Mouse (Mus musculus) small intestine, adult 2 months (tissue): ENCODE results near the gene Bbs9. TPM values are rescaled to one million over a fixed set of nuclear protein-coding genes. Genes with fewer than 3 reads are reported as not detected.
A peak's percentile ranks its signal among the peaks of the same experiment; 100 is the strongest.

Experiments used
- H3K27ac ChIP-seq: fragments of 200-500 bp; 2 replicates; pipeline ENCODE4 v1.5.1; 2012; ENCODE audit warnings: low read depth, low read length, control low read depth, inconsistent platforms; ENCODE audit not compliant: insufficient read depth
- H3K27me3 ChIP-seq: fragments of 200-500 bp; 2 replicates; pipeline ENCODE4 v1.6.1; 2012; ENCODE audit warnings: mild to moderate bottlenecking, moderate library complexity, low read length, inconsistent platforms; ENCODE audit not compliant: control insufficient read depth, insufficient read depth
- H3K36me3 ChIP-seq: fragments of 200-500 bp; 2 replicates; pipeline ENCODE4 v1.6.1; 2012; ENCODE audit warnings: mild to moderate bottlenecking, low read length, control low read depth, inconsistent platforms; ENCODE audit not compliant: control insufficient read depth, insufficient read depth
- H3K4me1 ChIP-seq: fragments of 200-500 bp; 2 replicates; pipeline ENCODE4 v1.6.1; 2012; ENCODE audit warnings: low read length, inconsistent platforms, mixed read lengths; ENCODE audit not compliant: control insufficient read depth, insufficient read depth, insufficient read length
- H3K4me3 ChIP-seq: fragments of 200-500 bp; 2 replicates; pipeline ENCODE4 v1.5.1; 2012; ENCODE audit warnings: low read depth, mild to moderate bottlenecking, control low read depth, inconsistent platforms, low read length, moderate library complexity
- CTCF ChIP-seq: fragments of 200-500 bp; IDR thresholded peaks from 2 replicates; pipeline ENCODE4 v1.5.1; 2012; ENCODE audit warnings: low read depth, mild to moderate bottlenecking, control low read depth, inconsistent platforms, low read length, moderate library complexity, mixed read lengths; ENCODE audit not compliant: insufficient replicate concordance, insufficient read length; ENCODE audit errors: extremely low read depth
- POLR2A ChIP-seq: fragments of 200-500 bp; IDR thresholded peaks from 2 replicates; pipeline ENCODE4 v1.6.1; 2012; ENCODE audit warnings: low read depth, mild to moderate bottlenecking, control low read depth, inconsistent platforms, low read length, moderate library complexity
- WGBS: fragments of 180-500 bp; shearing (Covaris S2); methylation state at CpG from one replicate; pipeline ENCODE4 v1.1.7; 2018; 5-methylcytosine and 5-hydroxymethylcytosine counted together
- polyA plus RNA-seq: library from polyadenylated mRNA; depleted of rRNA; stranded (reverse); fragments of >200 nt; gene quantifications from 2 replicates; pipeline ENCODE4 v1.2.3, GENCODE M21; 2012

The Bbs9 gene
- polyA plus RNA-seq, 1 experiment, result 5.4 TPM

DNA sequence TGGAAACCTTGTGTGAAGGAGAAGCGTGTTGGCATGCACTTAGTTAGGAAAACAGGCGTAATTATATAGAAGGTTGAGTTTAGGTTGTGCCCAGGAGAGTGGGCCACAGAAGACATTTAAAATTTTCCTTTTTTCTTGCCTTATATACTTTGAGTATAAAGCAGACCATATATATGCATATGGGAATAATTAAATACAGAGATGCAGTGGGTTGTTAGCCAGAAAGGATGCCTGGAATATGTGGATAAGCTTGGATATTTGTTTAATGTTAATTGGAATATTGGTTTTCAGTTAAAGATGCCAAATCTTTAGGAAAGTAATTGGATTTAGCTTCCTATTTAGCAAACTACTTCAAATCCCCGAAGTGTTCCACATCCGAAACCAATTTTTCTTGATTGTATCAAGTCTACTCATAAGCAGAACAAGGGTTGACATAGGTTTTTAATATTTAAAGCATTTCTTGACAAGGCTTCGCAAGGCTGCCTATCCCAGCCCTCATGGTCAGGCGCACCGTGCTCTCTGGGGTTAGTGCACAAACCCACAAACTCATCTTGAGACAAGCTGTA lies 221.4 kb downstream of the Bbs9 start:
- H3K27me3 ChIP-seq, result no peaks in the 10 kb centered on the region
- no peak for TF ChIP-seq CTCF
- TF ChIP-seq POLR2A, result no peak
- no peak overlapping the region for H3K27ac ChIP-seq
- H3K4me3 ChIP-seq, result no peak overlapping the region
- no peaks in the 10 kb centered on the region for H3K4me1 ChIP-seq
- no peaks in the 10 kb centered on the region for H3K36me3 ChIP-seq
- WGBS, result 95% methylated on average over 7 of the region's 7 CpGs

DNA sequence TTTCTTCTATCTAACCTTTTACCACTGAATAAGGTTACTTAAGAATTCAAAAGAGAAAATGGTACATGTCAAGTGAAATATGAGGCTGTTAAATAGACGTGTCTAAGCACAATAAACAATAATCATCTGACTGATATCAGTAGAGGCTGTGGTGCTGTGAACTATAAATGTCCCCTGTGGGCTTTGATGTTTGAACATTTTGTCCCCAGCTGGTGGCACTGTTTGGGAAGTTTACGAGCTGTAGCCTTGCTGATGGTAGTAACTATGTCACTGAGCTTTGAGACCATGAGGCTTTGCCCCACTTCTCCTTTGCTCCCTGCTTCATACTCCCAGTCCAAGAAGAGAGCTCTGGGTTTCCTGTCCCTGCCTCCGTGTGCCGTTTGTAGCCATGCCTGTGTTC lies 222.3 kb downstream of the Bbs9 start:
- Histone ChIP-seq H3K4me3 (no peak overlapping the region), H3K36me3 (no peaks in the 10 kb centered on the region), H3K27ac (no peak overlapping the region), H3K4me1 (no peaks in the 10 kb centered on the region), H3K27me3 (no peaks in the 10 kb centered on the region)
- WGBS, result 53% methylated on average over 4 of the region's 4 CpGs
- TF ChIP-seq CTCF, result no peak
- TF ChIP-seq POLR2A, result no peak

DNA sequence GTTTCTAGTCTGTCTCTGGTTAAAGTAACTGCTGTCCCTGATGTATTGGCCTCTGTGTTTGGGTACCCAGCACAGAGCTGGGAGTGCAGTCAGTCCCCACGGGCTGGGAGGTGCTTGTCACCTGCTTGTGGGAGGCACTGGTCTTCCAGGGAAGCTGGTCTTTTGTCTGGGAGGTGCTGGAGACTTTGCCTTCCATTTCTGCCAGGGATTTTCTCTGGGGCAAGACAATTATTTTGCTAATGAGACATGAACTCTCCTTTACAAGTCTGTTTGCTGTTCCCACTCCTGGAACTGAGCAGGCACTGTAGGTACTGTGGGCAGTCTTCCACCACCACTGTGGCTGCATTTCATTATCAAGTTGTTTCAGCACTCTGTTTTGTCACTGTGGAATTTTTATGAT lies 223.0 kb downstream of the Bbs9 start:
- H3K4me3 ChIP-seq, result no peak overlapping the region
- WGBS, result 32% methylated on average over 1 of the region's 1 CpGs
- no peaks in the 10 kb centered on the region for H3K36me3 ChIP-seq
- H3K27me3 ChIP-seq, result no peaks in the 10 kb centered on the region
- no peaks in the 10 kb centered on the region for H3K4me1 ChIP-seq
- TF ChIP-seq POLR2A, result no peak
- TF ChIP-seq CTCF, result no peak
- H3K27ac ChIP-seq, result no peak overlapping the region

DNA sequence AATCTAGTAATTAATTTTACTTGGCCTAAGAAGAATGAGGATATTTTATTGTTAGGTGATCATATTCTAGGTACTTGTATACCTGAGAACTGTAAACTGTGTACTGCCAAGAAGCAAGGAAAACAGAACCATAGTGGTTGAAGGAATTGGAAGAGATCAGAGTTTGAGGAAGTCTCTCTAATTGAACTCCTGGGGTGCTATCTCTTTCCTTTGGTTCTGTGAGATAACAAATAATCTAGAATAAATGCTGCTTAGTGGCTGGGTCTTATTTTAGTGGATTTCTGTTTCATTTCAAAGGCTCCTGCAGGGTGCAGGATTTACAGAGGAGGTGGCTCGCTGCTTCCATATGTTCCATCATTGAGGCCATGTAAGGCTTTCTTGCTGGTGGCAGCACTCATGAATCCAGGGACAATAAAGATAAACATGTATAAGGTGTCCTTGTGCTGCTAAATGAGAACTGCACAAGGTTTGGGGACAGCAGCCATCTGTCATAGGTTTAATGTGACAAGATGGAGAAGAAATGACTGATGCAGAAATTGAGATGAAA lies 226.6 kb downstream of the Bbs9 start:
- Histone ChIP-seq H3K36me3 (no peaks in the 10 kb centered on the region), H3K4me3 (no peak overlapping the region), H3K27me3 (no peaks in the 10 kb centered on the region), H3K4me1 (no peaks in the 10 kb centered on the region), H3K27ac (no peak overlapping the region)
- 86% methylated on average over 1 of the region's 1 CpGs for WGBS
- TF ChIP-seq CTCF (no peak), POLR2A (no peak)

DNA sequence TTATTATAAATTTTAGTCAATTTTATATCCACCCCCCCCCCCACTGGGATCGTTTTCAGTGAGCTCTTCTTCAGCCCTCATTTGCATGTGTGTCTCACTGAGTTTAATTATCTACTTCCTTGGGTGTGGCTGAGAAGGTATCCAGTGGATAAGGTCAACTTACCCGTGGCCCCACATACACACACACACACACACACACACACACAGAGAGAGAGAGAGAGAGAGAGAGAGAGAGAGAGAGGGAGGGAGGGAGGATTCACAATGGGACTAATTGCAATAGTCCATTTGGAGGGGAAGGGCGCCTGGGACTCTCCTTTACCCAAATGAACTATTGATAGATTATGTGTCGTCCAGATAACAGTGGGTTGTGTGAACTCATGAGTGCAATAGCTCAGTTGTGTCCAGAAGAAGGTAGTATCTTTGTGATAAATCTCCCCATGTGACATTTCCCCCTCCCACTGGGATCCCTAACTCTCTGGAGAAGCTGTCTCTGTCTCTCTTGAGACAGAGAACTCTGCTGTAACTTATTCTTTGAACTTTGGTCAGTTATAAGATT lies 227.4 kb downstream of the Bbs9 start:
- Histone ChIP-seq H3K4me1 (no peaks in the 10 kb centered on the region), H3K36me3 (no peaks in the 10 kb centered on the region), H3K4me3 (no peak overlapping the region), H3K27ac (no peak overlapping the region), H3K27me3 (no peaks in the 10 kb centered on the region)
- WGBS, result 68% methylated on average over 4 of the region's 4 CpGs
- no peak for TF ChIP-seq POLR2A

DNA sequence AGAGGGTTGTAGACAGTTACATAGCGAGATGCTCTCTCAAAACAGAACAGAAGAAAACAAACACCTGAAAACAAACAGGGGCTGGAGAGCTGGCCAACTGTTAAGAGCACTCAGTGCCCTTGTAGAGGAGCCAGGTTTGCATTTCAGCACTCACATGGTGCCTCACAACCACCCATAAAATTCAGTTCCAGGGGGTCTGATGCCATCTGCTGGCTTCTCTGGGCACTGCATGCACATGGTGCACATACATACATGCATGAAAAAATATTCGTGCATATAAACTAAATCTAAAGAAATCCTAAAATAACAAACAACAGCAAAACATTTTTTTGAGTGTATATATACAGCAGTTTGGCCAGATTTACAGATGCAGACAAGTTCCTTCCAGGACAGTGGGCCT lies 228.0 kb downstream of the Bbs9 start:
- H3K4me1 ChIP-seq, result no peaks in the 10 kb centered on the region
- H3K27me3 ChIP-seq, result no peaks in the 10 kb centered on the region
- TF ChIP-seq CTCF (peak; percentile 28; the same call in 1 of the 2 replicates), POLR2A (no peak)
- no peak overlapping the region for H3K4me3 ChIP-seq
- H3K27ac ChIP-seq, result no peak overlapping the region
- H3K36me3 ChIP-seq, result no peaks in the 10 kb centered on the region
- 96% methylated on average over 2 of the region's 2 CpGs for WGBS

DNA sequence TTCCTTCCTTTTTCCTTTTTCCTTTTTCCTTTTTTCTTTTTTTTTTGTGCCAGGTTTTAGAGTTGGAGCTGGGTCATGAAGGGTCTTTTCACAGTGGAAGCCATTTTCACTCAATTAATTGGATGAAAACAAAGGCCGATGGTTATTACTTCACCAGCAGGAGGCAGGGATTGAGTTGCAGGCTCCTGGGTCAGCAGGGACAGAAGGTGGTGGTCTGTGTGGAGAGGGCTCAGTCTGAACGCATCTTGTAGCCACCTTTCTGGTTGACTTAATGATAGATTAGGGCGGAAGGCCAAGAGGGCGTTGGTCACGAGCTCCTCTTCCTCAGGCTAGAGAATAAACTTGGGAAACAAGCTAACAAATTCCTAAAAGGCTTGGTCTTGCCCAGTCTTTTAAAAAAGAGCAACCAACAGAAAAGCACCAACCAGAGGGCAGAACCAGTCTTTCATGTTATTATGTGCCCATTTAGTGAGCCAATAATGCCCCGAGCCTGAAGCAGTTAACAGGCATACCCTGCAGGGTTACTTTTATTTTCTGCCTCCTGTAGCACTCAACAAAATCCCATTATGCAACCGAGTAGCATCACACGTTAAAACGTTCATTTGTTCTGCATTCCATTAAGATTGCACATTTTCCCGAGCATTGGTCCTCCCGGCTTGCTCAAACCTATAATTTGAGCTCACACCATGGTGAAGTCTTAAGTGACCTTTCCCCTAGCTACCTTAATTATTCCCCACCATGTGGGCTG lies 231.8 kb downstream of the Bbs9 start:
- Histone ChIP-seq H3K27ac (no peak overlapping the region), H3K4me3 (no peak overlapping the region), H3K4me1 (0 out of 2 replicates have a peak, but pooled peaks cover 2% of the 10 kb centered on the region), H3K36me3 (no peaks in the 10 kb centered on the region), H3K27me3 (no peaks in the 10 kb centered on the region)
- 88% methylated on average over 11 of the region's 11 CpGs for WGBS
- TF ChIP-seq CTCF (no peak), POLR2A (no peak)
